Mouse (Mus musculus): ENCODE measurements around the gene Ovol3.
"Not testable (repeated sequence)": the region's sequence is repeated elsewhere in the genome, so short reads cannot be mapped to it uniquely, and the experiment has no call there.

The Ovol3 gene

GRCm38 (mm10) chr7:30222205-30222604, 13.3 kb downstream of the Ovol3 start:
- DNase-seq = no peak

- DNase-seq = no peak
Observed at GRCm38 (mm10) chr7:30221433-30221832, 14.1 kb downstream of the Ovol3 start.

- DNase-seq = no peak
Observed at GRCm38 (mm10) chr7:30220008-30220356, 15.5 kb downstream of the Ovol3 start.

- no peak for DNase-seq
Observed at GRCm38 (mm10) chr7:30219293-30220007, 16.1 kb downstream of the Ovol3 start.

GRCm38 (mm10) chr7:30217277-30217676, 18.2 kb downstream of the Ovol3 start:
- DNase-seq = no peak

GRCm38 (mm10) chr7:30216723-30217151, 18.8 kb downstream of the Ovol3 start:
- peak; percentile 82 for DNase-seq

- DNase-seq = no peak
Observed at GRCm38 (mm10) chr7:30215875-30216274, 19.6 kb downstream of the Ovol3 start.

- DNase-seq = no peak
Observed at GRCm38 (mm10) chr7:30213881-30214280, 21.6 kb downstream of the Ovol3 start.

- DNase-seq = no peak
Observed at GRCm38 (mm10) chr7:30211025-30211424, 24.5 kb downstream of the Ovol3 start.

GRCm38 (mm10) chr7:30206364-30206763, 29.2 kb downstream of the Ovol3 start:
- not testable (repeated sequence) for DNase-seq

- peak; percentile 81 for DNase-seq
Observed at GRCm38 (mm10) chr7:30205383-30205782, 30.1 kb downstream of the Ovol3 start.

- DNase-seq = no peak
Observed at GRCm38 (mm10) chr7:30204380-30204779, 31.1 kb downstream of the Ovol3 start.

- peak; percentile 59 for DNase-seq
Observed at GRCm38 (mm10) chr7:30202895-30203690, 32.4 kb downstream of the Ovol3 start.

GRCm38 (mm10) chr7:30200661-30201060, 34.9 kb downstream of the Ovol3 start:
- not testable (repeated sequence) for DNase-seq

GRCm38 (mm10) chr7:30200200-30200599, 35.3 kb downstream of the Ovol3 start:
- peak; percentile 12 for DNase-seq

GRCm38 (mm10) chr7:30199498-30200139, 35.9 kb downstream of the Ovol3 start:
- peak; percentile 14 for DNase-seq

GRCm38 (mm10) chr7:30198481-30198971, 37.0 kb downstream of the Ovol3 start, which contains the start of gene Capns1:
Gene Capns1 (minus strand): TSS chr7:30198811.
- peak; percentile 67 for DNase-seq

GRCm38 (mm10) chr7:30197592-30198129, 37.9 kb downstream of the Ovol3 start:
- DNase-seq = no peak

- no peak for DNase-seq
Observed at GRCm38 (mm10) chr7:30196171-30196570, 39.4 kb downstream of the Ovol3 start.

- no peak for DNase-seq
Observed at GRCm38 (mm10) chr7:30195461-30195860, 40.1 kb downstream of the Ovol3 start.

- DNase-seq = peak; percentile 93
Observed at GRCm38 (mm10) chr7:30194884-30195283, 40.6 kb downstream of the Ovol3 start.

GRCm38 (mm10) chr7:30194101-30194831, 41.3 kb downstream of the Ovol3 start:
- DNase-seq = peak; percentile 52
